Comparison of ENCODE assay signal across 17 mouse cellular contexts in the genomic region with DNA sequence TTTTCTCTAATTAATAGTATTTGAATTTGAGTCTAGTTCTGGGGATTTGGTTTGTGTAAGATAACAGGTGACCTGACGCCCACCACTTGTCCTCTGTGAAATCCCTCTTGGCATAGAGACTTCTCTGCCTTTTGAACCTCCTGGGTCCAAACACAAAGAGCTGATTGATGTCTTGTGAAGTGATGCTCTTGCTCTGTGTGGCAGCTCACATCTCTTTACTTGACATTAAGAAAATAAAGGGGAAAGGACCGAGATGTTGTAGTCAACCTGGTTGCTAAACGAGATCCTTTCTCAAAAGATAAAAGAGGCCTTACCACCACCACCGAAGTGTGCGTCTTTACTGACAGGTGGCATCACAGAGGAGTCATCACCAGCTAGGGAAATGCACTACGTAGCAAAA. TPM values are rescaled to one million over a fixed set of nuclear protein-coding genes. Genes with fewer than 3 reads are reported as not detected.
DNase-seq lines count a peak whose midpoint lies in the region; ATAC-seq and TF ChIP-seq lines count a peak whose summit lies in the region.
"Had no signal": no experiment of that assay in that cellular context is flagged by ENCODE, and none has a peak within 500 bp of the region (broad histone marks: within the 10 kb centered on the region; RNA-seq: fewer than 3 reads in every experiment).

No protein-coding gene starts in this region.

- DNase-seq in CD4-positive, CD25-positive, alpha-beta regulatory T cell, adult 2 months (ENCODE audit: low read depth, low spot score), result peak; percentile 31
- DNase-seq in kidney, adult 2 months, result no peak
- DNase-seq in kidney, adult 18-20 months, result no peak
- DNase-seq in naive thymus-derived CD4-positive, alpha-beta T cell, adult 2 months (ENCODE audit: low read depth), result peak; percentile 54
- DNase-seq in thymus, postnatal 4 days, result peak; percentile 22
- DNase-seq in left cerebral cortex, adult 11 months (ENCODE audit: low spot score), result no peak
- no peak for DNase-seq in cerebellum, postnatal 4 days (ENCODE audit: low spot score in 2 of 2)

- no peak for TF ChIP-seq CTCF in kidney, adult 2 months (conservative IDR thresholded peaks at IDR 0.05; ENCODE audit: insufficient read depth, insufficient read length, low read depth, low read length)

- WGBS in kidney, adult 2 months, result 89% methylated on average over 6 of the region's 6 CpGs

- no peaks in the 10 kb centered on the region for H3K36me3 ChIP-seq in kidney, adult 2 months (ENCODE audit: control insufficient read depth, insufficient read depth, low read length)
- H3K36me3 ChIP-seq: limb, embryonic 10.5 days; neural tube, embryonic 15.5 days had no signal

- no peaks in the 10 kb centered on the region for H3K27me3 ChIP-seq in kidney, adult 2 months (replicated peaks; ENCODE audit: control insufficient read depth, insufficient read depth, low read length)
- H3K27me3 ChIP-seq: CH12.LX; forebrain, embryonic 13.5 days; neural tube, embryonic 15.5 days had no signal

- no peak for ATAC-seq in CD4-positive, CD25-positive, alpha-beta regulatory T cell, adult 4 months
- ATAC-seq: forebrain, embryonic 13.5 days; liver, postnatal 0 days; lung, postnatal 0 days; midbrain, embryonic 16.5 days had no signal

- H3K4me3 ChIP-seq in kidney, adult 2 months (ENCODE audit: insufficient read depth, low read depth, low read length), result no peak overlapping the region
- H3K4me3 ChIP-seq: forebrain, embryonic 13.5 days; limb, embryonic 10.5 days; neural tube, embryonic 15.5 days had no signal

- 0 out of 2 replicates have a peak overlapping the region, but pooled peaks have one; percentile 59 for H3K27ac ChIP-seq in kidney, adult 2 months (ENCODE audit: insufficient read depth, low read depth, low read length)
- H3K27ac ChIP-seq: forebrain, embryonic 13.5 days; kidney, postnatal 0 days; limb, embryonic 10.5 days; midbrain, embryonic 10.5 days; neural tube, embryonic 15.5 days had no signal

- peaks cover 2% of the 10 kb centered on the region; the same call in 1 of the 2 replicates for H3K4me1 ChIP-seq in kidney, adult 2 months (ENCODE audit: control insufficient read depth, insufficient read depth, low read length)

- TF ChIP-seq POLR2A in kidney, adult 2 months (IDR thresholded peaks at IDR 0.05; ENCODE audit: low read depth, low read length), result no peak

RNA-seq across cellular contexts. Expression of a gene that starts 1.4 kb away (rescaled TPM):
- 100 to 1,000 TPM; 382 to 479 TPM for polyA plus RNA-seq in CD4-positive, CD25-positive, alpha-beta regulatory T cell, adult 4 months (2017; shearing (Covaris generic))
- 208 and 280 TPM in 2 replicates for polyA plus RNA-seq in kidney, adult 2 months (2012; rRNA removed)

RNA-seq across cellular contexts. Expression of a gene that starts 35.3 kb away (rescaled TPM):
- polyA plus RNA-seq in CD4-positive, CD25-positive, alpha-beta regulatory T cell, adult 4 months (2017; shearing (Covaris generic)), result not detected
- polyA plus RNA-seq in kidney, adult 2 months (2012; rRNA removed), result 2.6 and 3.9 TPM in 2 replicates

Comparison
In these comparisons a context has a peak if more than half of its experiments do, and no peak if none do; other contexts are left out.
1. DNase-seq: peak in CD4-positive, CD25-positive, alpha-beta regulatory T cell, adult 2 months (single experiment), naive thymus-derived CD4-positive, alpha-beta T cell, adult 2 months (single experiment) and thymus, postnatal 4 days (single experiment); none in kidney, adult 2 months (single experiment), kidney, adult 18-20 months (single experiment), left cerebral cortex, adult 11 months (single experiment) and cerebellum, postnatal 4 days (0 of 2).